Mouse (Mus musculus): ENCODE measurements at regions not wholly inside any gene's neighbourhood (a gene's known extent, or its start where the extent isn't known, plus 50 kb on each side); places are given as distances from the start of the nearest gene placed in this dataset.

DNA sequence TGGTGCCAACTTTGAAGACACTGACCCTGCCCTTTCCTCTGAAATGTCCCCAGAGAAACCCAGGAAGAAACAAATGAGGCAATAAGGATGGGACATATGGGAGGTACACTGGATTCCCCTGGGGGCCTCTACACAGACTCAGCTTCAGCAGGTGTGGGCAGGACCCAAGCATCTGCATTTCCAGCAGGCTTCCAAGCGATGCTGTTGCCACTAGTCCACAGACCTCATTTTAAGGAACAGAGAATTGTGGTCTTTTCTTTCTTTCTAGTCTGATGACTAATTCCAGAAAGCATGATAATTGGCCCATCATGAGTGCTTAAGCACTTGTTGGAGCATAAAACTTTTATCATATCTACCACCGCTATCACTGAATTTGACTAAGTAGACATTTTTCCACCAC is 251.6 kb upstream of the Cdh5 start:
- no peak for TF ChIP-seq CHD2 (IDR thresholded peaks at IDR 0.05; ENCODE audit: low read depth, low read length)
- TF ChIP-seq MAFK (IDR thresholded peaks at IDR 0.05; ENCODE audit: insufficient read depth, low read depth, low read length), result no peak
- no peak for TF ChIP-seq ZC3H11A (IDR thresholded peaks at IDR 0.05; ENCODE audit: borderline replicate concordance, low read depth, low read length)
